Mouse (Mus musculus): ENCODE measurements around the gene Col27a1. TPM values are rescaled to one million over a fixed set of nuclear protein-coding genes. Genes with fewer than 3 reads are reported as not detected.

The Col27a1 gene
- polyA plus RNA-seq, 2 experiments: 1.2 to 3.8 TPM

DNA sequence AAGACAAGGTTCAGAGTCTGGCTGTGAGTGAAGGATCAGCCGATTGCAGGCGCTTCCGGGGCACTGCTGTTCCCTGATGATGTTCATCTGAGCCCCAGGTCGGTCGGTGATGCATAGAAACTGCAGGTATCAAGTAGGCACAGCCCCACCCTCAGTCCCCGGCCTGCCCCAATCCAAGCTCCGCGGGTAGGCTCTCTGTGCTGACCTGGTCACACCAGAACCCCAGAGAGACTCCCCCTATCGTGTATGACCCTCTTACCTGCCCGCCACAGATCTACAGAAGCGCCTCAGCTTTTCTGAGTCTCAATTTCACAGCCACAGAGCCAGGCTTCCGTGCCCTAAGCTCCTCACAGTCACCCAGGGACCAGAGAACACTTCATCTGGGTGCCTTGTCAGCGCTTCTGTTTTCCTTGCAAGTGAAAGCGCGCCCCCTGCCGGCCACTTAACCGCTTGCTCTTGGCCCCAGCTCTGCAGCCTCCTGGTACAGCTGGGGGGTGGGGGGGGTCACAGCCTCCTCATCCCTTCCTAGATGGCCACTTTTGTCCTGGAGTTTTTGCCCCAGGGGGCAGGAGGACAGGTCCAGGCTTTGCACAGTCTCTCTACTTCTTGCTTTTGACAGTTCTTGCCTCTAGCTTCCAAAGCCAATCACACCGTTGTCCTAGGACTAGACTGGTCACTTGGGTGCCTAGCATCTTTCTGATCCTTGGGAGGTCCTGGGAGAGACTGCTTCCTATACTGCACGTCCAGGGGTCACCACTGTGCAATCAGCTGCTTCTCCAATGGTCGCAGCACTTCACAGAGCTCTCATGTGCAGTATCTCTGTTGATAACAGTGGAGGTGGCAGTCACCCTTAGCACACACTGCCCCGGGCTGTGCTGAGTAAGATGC, 93.6 kb downstream of the Col27a1 start:
- H3K9ac ChIP-seq (replicated peaks): no peak overlapping the region
- H3K4me1 ChIP-seq (replicated peaks; ENCODE audit: control insufficient read depth in 2 of 2, insufficient read depth in 2 of 2, low read length in 1 of 2): no peaks in the 10 kb centered on the region
- H3K27ac ChIP-seq: no peak overlapping the region
- 23% methylated on average over 21 of the region's 21 CpGs for WGBS (ENCODE audit: insufficient replicate concordance)
- H3K36me3 ChIP-seq (replicated peaks; ENCODE audit: control insufficient read depth, insufficient read depth, low read depth): no peaks in the 10 kb centered on the region
- ATAC-seq (ENCODE audit: insufficient read depth) (peak; percentile 47; the same call in 1 of the 2 replicates), DNase-seq (ENCODE audit: low read depth in 3 of 3, low spot score in 3 of 3) (peak; percentile 30 to 43 (median 36))
- H3K4me2 ChIP-seq (ENCODE audit: low read depth): no peak overlapping the region
- H3K4me3 ChIP-seq (ENCODE audit: insufficient read depth in 1 of 2, low read depth in 2 of 2, low read length in 2 of 2): no peak overlapping the region
- no peaks in the 10 kb centered on the region for H3K27me3 ChIP-seq (ENCODE audit: control insufficient read depth, insufficient read depth, low read length)
- TF ChIP-seq CTCF (IDR thresholded peaks at IDR 0.05; ENCODE audit: low read depth): peak; percentile 87
- TF ChIP-seq EP300 (IDR thresholded peaks at IDR 0.05; ENCODE audit: low read depth): no peak
- H3K9me3 ChIP-seq (ENCODE audit: control insufficient read depth, low read length): no peaks in the 10 kb centered on the region

DNA sequence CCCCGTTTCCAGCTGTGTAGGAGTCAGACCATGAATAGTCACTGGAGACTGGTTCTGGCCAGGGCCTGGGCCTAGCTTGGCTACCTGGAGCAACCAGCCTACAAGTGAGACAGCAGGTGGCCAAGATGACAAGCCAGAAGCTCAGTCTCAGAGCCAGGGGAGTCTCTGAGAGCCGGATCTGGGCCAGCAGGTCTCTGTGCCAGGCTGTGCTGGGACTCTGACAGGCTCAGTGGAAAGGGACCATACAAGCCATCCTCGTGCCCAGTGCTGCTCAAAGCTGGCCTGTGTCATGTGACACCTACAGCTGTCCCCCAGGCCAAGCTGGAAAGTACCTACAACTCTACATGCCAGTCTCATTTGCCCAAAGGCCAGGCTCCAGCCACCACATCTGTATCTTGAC, 94.5 kb downstream of the Col27a1 start:
- H3K9me3 ChIP-seq (ENCODE audit: control insufficient read depth, low read length): no peaks in the 10 kb centered on the region
- DNase-seq (ENCODE audit: low read depth in 3 of 3, low spot score in 3 of 3): no peak
- H3K4me3 ChIP-seq (ENCODE audit: insufficient read depth in 1 of 2, low read depth in 2 of 2, low read length in 2 of 2): no peak overlapping the region
- no peak overlapping the region for H3K9ac ChIP-seq (replicated peaks)
- WGBS (ENCODE audit: insufficient replicate concordance): 44% methylated on average over 3 of the region's 3 CpGs
- no peak overlapping the region for H3K4me2 ChIP-seq (ENCODE audit: low read depth)
- H3K4me1 ChIP-seq (replicated peaks; ENCODE audit: control insufficient read depth in 2 of 2, insufficient read depth in 2 of 2, low read length in 1 of 2): no peaks in the 10 kb centered on the region
- TF ChIP-seq EP300 (IDR thresholded peaks at IDR 0.05; ENCODE audit: low read depth): no peak
- TF ChIP-seq CTCF (IDR thresholded peaks at IDR 0.05; ENCODE audit: low read depth): no peak
- H3K27ac ChIP-seq: no peak overlapping the region
- no peak for ATAC-seq (ENCODE audit: insufficient read depth)
- H3K27me3 ChIP-seq (ENCODE audit: control insufficient read depth, insufficient read depth, low read length): no peaks in the 10 kb centered on the region
- H3K36me3 ChIP-seq (replicated peaks; ENCODE audit: control insufficient read depth, insufficient read depth, low read depth): no peaks in the 10 kb centered on the region

DNA sequence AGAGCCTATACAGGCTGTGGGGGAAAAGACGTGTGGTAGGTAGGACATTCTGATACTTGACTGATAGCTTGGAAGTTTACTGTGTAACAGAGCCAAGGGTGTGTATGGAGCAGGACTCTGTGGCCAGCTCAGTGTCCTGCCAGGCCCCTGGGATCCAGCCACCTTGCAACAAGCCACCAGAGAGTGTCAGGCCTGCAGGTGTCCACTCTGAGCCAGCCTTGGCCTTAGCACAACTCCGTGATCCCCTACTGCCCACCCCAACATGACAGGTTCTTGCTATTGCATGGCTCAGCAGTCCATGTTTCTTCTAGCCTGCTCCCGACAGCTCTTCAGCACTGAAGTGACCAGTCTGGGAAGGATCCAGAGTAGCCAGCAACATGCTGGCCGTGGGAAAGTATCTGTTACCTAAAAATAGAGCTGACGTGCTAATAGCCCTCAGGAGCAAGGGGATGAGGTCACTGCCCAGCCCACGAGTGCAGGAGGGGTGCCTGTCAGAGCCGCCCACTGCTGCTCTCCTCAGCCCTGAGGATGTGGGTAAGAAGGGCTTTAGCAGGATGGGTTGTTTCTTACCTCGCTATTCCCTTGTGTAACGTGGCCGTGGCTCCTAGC, 96.5 kb downstream of the Col27a1 start:
- no peaks in the 10 kb centered on the region for H3K27me3 ChIP-seq (ENCODE audit: control insufficient read depth, insufficient read depth, low read length)
- H3K4me1 ChIP-seq (replicated peaks; ENCODE audit: control insufficient read depth in 2 of 2, insufficient read depth in 2 of 2, low read length in 1 of 2): no peaks in the 10 kb centered on the region
- no peak overlapping the region for H3K27ac ChIP-seq
- H3K4me2 ChIP-seq (ENCODE audit: low read depth): no peak overlapping the region
- H3K9me3 ChIP-seq (ENCODE audit: control insufficient read depth, low read length): no peaks in the 10 kb centered on the region
- WGBS (ENCODE audit: insufficient replicate concordance): 42% methylated on average over 10 of the region's 10 CpGs
- TF ChIP-seq CTCF (IDR thresholded peaks at IDR 0.05; ENCODE audit: low read depth) (no peak), EP300 (IDR thresholded peaks at IDR 0.05; ENCODE audit: low read depth) (no peak)
- no peak for ATAC-seq (ENCODE audit: insufficient read depth)
- no peak overlapping the region for H3K9ac ChIP-seq (replicated peaks)
- H3K36me3 ChIP-seq (replicated peaks; ENCODE audit: control insufficient read depth, insufficient read depth, low read depth): no peaks in the 10 kb centered on the region
- DNase-seq (ENCODE audit: low read depth in 3 of 3, low spot score in 3 of 3): no peak
- no peak overlapping the region for H3K4me3 ChIP-seq (ENCODE audit: insufficient read depth in 1 of 2, low read depth in 2 of 2, low read length in 2 of 2)

DNA sequence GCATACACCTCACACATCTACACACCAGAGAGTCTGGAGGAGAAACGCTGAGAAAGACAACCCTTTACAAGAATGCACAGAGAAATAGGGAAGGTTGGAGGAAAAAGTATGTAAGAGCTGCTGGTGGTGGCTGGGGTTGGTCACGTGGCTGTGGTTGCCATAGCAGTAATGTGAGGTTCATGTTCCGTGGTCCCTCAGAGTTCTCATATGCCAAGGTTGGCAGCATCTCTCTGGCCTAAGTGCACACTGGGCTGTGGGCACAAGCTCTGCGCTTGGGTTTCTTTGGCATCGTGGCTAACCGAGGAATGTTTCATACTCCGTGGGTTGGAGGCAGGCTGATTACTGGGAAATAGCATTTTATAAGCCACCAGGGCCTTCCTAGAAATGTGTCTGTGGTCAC, 97.6 kb downstream of the Col27a1 start:
- no peak for TF ChIP-seq EP300 (IDR thresholded peaks at IDR 0.05; ENCODE audit: low read depth)
- Histone ChIP-seq H3K4me1 (replicated peaks; ENCODE audit: control insufficient read depth in 2 of 2, insufficient read depth in 2 of 2, low read length in 1 of 2) (no peaks in the 10 kb centered on the region), H3K9ac (replicated peaks) (no peak overlapping the region), H3K4me3 (ENCODE audit: insufficient read depth in 1 of 2, low read depth in 2 of 2, low read length in 2 of 2) (no peak overlapping the region), H3K4me2 (ENCODE audit: low read depth) (no peak overlapping the region), H3K9me3 (ENCODE audit: control insufficient read depth, low read length) (no peaks in the 10 kb centered on the region), H3K27ac (no peak overlapping the region), H3K36me3 (replicated peaks; ENCODE audit: control insufficient read depth, insufficient read depth, low read depth) (no peaks in the 10 kb centered on the region), H3K27me3 (ENCODE audit: control insufficient read depth, insufficient read depth, low read length) (no peaks in the 10 kb centered on the region)
- 78% methylated on average over 7 of the region's 7 CpGs for WGBS (ENCODE audit: insufficient replicate concordance)
- no peak for ATAC-seq (ENCODE audit: insufficient read depth)
- DNase-seq (ENCODE audit: low read depth in 3 of 3, low spot score in 3 of 3): no peak

DNA sequence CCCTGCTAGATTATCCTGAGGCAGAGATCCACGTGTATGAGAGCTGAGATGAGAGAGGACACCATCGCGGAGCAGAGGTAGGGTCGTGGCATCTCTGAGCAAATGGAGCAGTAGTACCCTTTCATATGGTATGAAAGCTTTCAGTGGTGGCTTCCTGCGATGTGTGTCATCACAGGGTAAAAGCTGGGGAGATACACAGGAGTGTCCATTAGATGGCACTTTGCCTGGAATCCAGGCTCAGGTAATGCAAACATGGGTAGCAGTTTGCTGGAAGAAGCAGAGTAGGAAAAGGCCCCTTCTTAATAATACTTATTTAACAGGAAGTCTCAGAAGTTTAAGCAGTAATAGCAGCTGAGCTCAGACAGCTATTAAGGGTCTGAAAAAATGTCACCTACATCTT, 100.3 kb downstream of the Col27a1 start:
- no peak for DNase-seq (ENCODE audit: low read depth in 3 of 3, low spot score in 3 of 3)
- H3K4me3 ChIP-seq (ENCODE audit: insufficient read depth in 1 of 2, low read depth in 2 of 2, low read length in 2 of 2): no peak overlapping the region
- no peak for TF ChIP-seq CTCF (IDR thresholded peaks at IDR 0.05; ENCODE audit: low read depth)
- TF ChIP-seq EP300 (IDR thresholded peaks at IDR 0.05; ENCODE audit: low read depth): no peak
- no peaks in the 10 kb centered on the region for H3K27me3 ChIP-seq (ENCODE audit: control insufficient read depth, insufficient read depth, low read length)
- no peaks in the 10 kb centered on the region for H3K9me3 ChIP-seq (ENCODE audit: control insufficient read depth, low read length)
- 58% methylated on average over 5 of the region's 5 CpGs for WGBS (ENCODE audit: insufficient replicate concordance)
- H3K36me3 ChIP-seq (replicated peaks; ENCODE audit: control insufficient read depth, insufficient read depth, low read depth): no peaks in the 10 kb centered on the region
- no peak for ATAC-seq (ENCODE audit: insufficient read depth)
- H3K27ac ChIP-seq: no peak overlapping the region
- no peak overlapping the region for H3K9ac ChIP-seq (replicated peaks)
- H3K4me2 ChIP-seq (ENCODE audit: low read depth): no peak overlapping the region
- H3K4me1 ChIP-seq (replicated peaks; ENCODE audit: control insufficient read depth in 2 of 2, insufficient read depth in 2 of 2, low read length in 1 of 2): no peaks in the 10 kb centered on the region

Data from liver, embryonic 14.5 days (tissue).